Mouse (Mus musculus) left cerebral cortex, postnatal 14 days (tissue): ENCODE measurements at regions not wholly inside any gene's neighbourhood (a gene's known extent, or its start where the extent isn't known, plus 50 kb on each side); places are given as distances from the start of the nearest gene placed in this dataset.
A peak's percentile ranks its signal among the peaks of the same experiment; 100 is the strongest.

Experiments used
- DNase-seq, 2 experiments: peaks; one replicate each; pipeline ENCODE4 v3.0.0; 2021 to 2022; ENCODE audit warnings: low spot score in 2 of 2, mixed read lengths in 1 of 2
- intact Hi-C: fragments of 180-260 bp; cut with DNase I; formaldehyde crosslinking; loops from one replicate; pipeline ENCODE4 v1.15.1; 2025

DNA sequence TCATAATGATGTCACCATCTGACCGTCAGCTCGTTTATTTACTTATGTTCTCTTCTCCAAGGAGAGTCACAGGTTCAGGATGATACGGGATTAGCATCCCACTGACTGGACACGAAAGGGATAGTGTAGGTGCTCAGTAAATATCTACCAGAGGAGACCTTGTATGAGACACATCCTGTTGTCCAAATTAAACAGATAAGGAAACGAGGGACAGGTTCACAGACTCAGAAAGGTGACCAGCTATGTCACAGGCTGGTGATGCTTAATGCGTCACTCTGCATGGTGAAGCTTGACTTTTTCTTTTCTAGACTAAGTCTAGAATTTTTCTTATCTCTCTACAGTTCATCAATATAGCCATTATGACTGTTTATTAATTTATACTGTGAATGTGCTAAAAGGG is 235.2 kb upstream of the Sall1 start:
- intact Hi-C loops = no loop called here

DNA sequence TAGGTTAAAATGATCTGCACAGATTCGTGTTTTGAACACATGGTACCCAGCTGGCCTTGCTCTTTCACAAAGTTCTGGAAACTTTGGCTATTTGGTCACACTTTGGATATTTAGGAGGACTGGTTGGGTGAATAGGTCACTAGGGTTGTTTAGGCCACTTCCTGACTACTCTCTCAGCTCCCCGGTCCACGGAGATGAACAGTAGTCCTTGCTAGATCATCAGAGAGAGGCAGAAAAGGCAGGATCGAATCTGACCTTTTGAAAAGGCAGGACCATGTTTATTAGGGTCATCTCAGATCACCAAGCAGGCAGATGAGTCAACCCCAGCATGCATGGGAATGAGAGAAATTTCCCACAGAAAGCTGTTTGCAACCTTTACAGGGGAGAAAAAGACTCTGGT is 229.3 kb upstream of the Sall1 start:
- no peak for DNase-seq
- intact Hi-C loops = no loop called here

More for the DNA sequence above, 235.2 kb upstream of the Sall1 start:
- no peak for DNase-seq

GRCm38 (mm10) chr8:89272381-89272815 is 228.4 kb upstream of the Sall1 start:
- peak; percentile 11 to 24 for DNase-seq
- intact Hi-C loops = no loop called here

- peak in 1 of 2 experiments; percentile 11 for DNase-seq
- intact Hi-C loops = no loop called here
Measured at GRCm38 (mm10) chr8:89271381-89272355, 227.7 kb upstream of the Sall1 start.

DNA sequence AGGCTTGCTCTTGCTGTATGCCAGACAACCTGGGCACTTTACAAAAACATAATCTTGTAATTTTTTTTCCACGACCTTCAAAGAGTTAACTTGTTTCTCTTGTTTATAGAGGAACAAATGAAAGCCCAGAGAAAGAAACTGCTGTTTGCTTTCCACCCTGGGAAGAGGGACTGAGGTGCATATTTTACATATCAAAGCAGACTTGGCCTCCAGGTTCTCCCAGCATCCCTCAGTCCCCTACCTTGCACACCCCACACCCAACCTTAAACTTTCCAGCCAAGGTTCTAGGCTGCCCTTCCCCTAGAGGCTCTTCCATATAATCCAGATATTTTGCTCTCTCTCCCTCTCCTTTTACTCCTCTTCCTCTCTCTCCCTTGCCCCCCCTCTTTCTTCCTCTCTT is 226.0 kb upstream of the Sall1 start:
- intact Hi-C loops = no loop called here
- DNase-seq = no peak

- intact Hi-C loops = no loop called here
Measured at GRCm38 (mm10) chr8:89261163-89261812, 217.3 kb upstream of the Sall1 start.

GRCm38 (mm10) chr8:89259881-89260280 is 215.9 kb upstream of the Sall1 start:
- intact Hi-C loops = no loop called here
- no peak for DNase-seq

More at GRCm38 (mm10) chr8:89261163-89261812, 217.3 kb upstream of the Sall1 start:
- no peak for DNase-seq

GRCm38 (mm10) chr8:89246342-89246741 is 202.4 kb upstream of the Sall1 start:
- intact Hi-C loops = no loop called here
- peak in 1 of 2 experiments; percentile 2 for DNase-seq

DNA sequence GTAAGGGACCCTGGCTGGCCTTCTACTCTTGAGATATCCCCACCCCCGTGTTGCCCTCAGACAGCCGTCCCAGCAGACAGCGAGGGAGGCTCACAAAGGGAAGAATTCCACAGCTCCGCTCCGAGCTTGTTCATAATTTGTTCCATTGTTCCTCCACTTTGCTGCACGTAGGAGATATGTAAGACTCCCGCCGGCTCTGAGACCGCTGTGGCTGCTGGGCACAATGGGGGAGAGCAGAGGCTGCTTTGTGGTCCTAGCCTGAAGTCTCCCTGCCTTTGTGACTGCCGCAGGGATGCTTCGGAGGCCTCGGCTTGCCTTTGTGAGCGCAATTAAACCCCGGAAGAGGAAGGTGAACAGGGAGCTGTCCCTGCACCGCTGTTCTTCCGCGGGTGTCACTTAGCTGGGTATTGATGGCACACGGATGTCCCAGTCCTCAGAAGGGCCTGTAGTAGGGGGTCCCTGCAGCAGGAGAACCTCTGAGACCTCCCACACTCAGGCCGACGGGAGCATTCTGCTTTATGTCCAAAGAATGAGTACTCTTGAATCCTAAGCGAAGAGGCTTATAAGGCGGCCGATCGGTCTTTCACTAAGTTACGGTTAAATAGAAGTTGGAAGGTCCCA is 201.3 kb upstream of the Sall1 start:
- intact Hi-C loops = no loop called here
- DNase-seq = no peak

- intact Hi-C loops = no loop called here
- no peak for DNase-seq
Measured at GRCm38 (mm10) chr8:89241686-89242085, 197.7 kb upstream of the Sall1 start.

DNA sequence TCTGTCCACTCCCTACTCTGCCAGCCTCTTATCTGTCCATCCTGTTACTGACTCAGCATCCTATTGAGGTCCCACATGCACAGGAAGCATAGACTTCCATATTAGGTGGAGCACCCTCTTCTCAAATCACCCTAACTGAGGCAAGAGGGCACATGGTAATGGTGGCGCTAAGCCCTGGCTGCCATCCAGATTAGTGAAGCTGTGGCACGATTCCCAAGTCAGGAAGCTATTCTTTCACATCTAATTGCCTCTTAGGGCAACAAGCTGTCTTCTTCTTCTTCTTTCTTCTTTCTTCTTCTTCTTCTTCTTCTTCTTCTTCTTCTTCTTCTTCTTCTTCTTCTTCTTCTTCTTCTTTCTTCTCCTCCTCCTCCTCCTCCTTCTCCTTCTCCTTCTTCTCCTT is 195.7 kb upstream of the Sall1 start:
- DNase-seq = no peak
- intact Hi-C loops = no loop called here

DNA sequence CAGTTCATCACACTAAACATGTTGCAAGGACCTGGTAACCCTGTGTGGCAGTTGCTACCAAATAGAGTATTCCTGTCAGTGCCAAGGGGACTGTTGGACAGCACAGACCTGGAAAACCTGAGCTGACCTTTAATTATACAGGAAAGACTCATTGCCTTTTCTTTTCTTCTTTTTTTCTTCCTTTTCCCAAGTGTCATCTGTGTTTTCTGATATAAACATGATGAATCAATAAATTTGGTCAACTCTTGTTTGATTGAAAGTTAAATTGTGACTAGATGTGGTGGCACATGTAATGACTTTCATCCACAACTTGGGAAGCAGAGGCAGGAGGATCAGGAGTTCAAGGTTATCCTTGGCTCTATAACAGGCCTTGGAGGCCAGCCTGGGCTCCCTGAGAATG is 190.1 kb upstream of the Sall1 start:
- no peak for DNase-seq

DNA sequence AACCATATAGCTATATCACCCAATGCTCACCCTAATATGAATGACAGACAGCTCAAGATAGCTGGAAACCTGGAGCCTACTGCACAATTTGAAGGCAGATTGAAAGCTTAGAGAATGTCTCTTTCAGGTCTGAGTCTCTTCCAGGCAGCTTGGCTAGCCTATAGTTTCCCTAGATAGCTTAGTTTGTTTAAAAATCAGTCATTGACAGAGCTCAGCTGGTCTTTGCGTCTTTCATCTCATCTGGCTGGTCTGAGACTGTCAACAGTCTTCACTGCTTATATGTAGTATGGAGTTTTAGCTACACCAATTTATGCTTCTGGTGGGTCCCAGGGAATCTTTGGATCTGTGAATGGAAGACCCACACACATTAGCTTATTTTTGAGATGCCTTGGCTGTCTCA is 188.4 kb upstream of the Sall1 start:
- intact Hi-C loops = no loop called here
- DNase-seq = no peak

More for the DNA sequence above, 190.1 kb upstream of the Sall1 start:
- intact Hi-C loops = no loop called here

DNA sequence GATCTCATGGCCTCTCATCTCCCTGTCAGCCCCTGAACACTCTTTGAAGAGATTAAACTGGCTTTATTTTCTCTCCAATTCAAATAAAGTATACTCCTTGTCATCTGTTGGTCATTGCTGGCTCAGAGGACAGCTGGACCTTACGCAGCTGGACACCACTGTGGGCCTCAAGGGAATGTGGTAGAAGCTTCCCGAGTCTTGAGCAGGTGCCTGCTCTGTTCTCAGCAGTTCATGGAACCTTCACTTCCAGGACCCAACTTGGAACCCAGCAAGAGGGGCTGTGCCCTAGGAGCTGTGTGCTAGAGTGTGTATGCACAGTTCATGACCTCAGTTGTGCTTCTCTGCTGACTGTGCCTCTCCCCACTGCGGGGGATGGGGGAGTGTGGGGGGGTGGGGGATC is 185.2 kb upstream of the Sall1 start:
- intact Hi-C loops = no loop called here

GRCm38 (mm10) chr8:89220870-89221269 is 176.9 kb upstream of the Sall1 start:
- no peak for DNase-seq
- intact Hi-C loops = no loop called here

More for the DNA sequence above, 185.2 kb upstream of the Sall1 start:
- no peak for DNase-seq

GRCm38 (mm10) chr8:89220381-89220780 is 176.4 kb upstream of the Sall1 start:
- intact Hi-C loops = no loop called here
- DNase-seq = no peak

GRCm38 (mm10) chr8:89219156-89219555 is 175.2 kb upstream of the Sall1 start:
- DNase-seq = no peak
- intact Hi-C loops = no loop called here

GRCm38 (mm10) chr8:89217689-89218088 is 173.7 kb upstream of the Sall1 start:
- intact Hi-C loops = no loop called here
- DNase-seq = no peak

- intact Hi-C loops = no loop called here
Measured at GRCm38 (mm10) chr8:89211931-89212330, 168.0 kb upstream of the Sall1 start.

DNA sequence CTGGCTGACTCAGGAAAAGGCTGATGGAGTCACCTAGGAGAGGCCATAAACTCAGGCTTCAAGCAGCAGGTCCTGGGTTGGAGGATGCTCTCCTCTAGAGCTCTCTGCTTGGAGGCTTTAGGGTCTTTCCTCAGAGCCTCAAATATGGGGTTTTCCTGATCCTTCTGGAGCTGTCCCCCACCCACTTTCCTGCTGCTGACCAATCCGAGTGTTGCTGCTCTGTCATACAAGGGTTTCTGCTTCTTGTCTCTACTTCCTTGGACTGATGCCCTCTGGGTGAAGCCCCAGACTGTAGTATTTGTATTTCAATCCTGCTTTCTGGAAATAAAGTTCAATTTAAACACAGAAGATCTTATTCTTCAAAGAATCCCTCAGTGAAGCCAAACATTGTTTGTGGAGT is 166.7 kb upstream of the Sall1 start:
- DNase-seq = no peak
- intact Hi-C loops = no loop called here

More at GRCm38 (mm10) chr8:89211931-89212330, 168.0 kb upstream of the Sall1 start:
- DNase-seq = no peak
